Mouse (Mus musculus) left cerebral cortex, postnatal 25 days (tissue): ENCODE measurements around the gene Olfr33. TPM values are rescaled to one million over a fixed set of nuclear protein-coding genes. Genes with fewer than 3 reads are reported as not detected.

ENCODE experiments used
- DNase-seq, 2 experiments: peaks; one replicate each; pipeline ENCODE4 v3.0.0; 2022; ENCODE audit warnings: low spot score in 2 of 2, mixed read lengths in 1 of 2
- intact Hi-C: fragments of 180-260 bp; cut with DNase I; formaldehyde crosslinking; loops from one replicate; pipeline ENCODE4 v1.15.1; 2025
- total RNA-seq, 2 experiments: library from RNA; stranded (reverse); gene quantifications; 2 replicates each; pipeline ENCODE4 v1.2.3; 2021

Gene Olfr33
- not detected for total RNA-seq

- DNase-seq: no peak
- intact Hi-C loops: no loop called here
These were observed at the start of gene Olfr33 for GRCm38 (mm10) chr7:102718970-102719369. Olfr33 (minus strand) TSS chr7:102719070.

DNA sequence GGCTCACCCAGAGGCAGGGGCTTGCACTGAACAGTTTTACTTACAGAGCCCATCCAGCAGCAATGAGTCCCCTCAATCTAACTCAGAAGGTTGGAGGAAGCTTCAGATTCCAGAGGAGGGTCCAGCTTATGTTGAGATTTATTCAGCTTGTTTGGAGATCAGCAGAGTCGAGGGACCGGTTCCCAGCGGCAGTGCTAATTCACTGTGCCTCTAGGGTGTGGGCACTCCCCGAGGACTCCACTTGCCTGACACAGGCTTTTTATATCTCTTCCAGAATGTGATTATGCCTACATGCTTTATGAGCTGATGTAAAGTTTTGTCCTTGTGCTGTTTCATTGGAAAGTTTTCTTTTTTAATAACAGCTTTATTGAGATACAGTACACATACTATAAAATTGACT lies 40.4 kb upstream of the Olfr33 start, which contains the start of the genes Olfr560 and Olfr78:
TSS of gene Olfr560 (minus strand) at position 101 of the 400 bp plus-strand sequence.
TSS of gene Olfr78 (minus strand) at position 206 of the 400 bp plus-strand sequence.
- DNase-seq: peak in 1 of 2 experiments; percentile 14
- intact Hi-C loops: no loop called here

- no peak for DNase-seq
- intact Hi-C loops: no loop called here
These were observed 33.2 kb upstream of the Olfr33 start for GRCm38 (mm10) chr7:102752086-102752485.

- intact Hi-C loops: no loop called here
- no peak for DNase-seq
These were observed 18.8 kb upstream of the Olfr33 start for GRCm38 (mm10) chr7:102737705-102738104.

GRCm38 (mm10) chr7:102733793-102734192 lies 14.9 kb upstream of the Olfr33 start:
- no peak for DNase-seq
- intact Hi-C loops: no loop called here

DNA sequence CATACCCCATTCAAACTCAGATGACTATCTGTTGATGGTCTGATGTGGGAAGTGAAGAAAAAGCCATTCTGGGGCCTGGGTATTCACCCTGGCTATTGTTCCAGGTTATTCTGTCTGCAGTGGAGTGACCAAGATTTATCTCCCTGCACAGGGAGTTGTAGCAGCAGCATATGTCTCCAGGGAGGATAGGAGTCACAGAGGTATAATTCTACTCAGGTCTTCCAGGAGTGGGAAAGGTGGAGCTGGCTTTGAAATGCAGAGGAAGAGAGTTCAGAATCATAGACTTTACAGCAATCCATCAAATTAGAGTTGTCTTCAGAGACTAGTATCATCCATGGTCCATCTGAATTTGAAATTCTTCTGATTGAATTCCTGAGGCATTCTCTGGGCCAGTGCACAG lies 8.5 kb upstream of the Olfr33 start, which contains the start of gene Olfr559:
TSS of gene Olfr559 (minus strand) at position 101 of the 400 bp plus-strand sequence.
- intact Hi-C loops: no loop called here
- DNase-seq: no peak

DNA sequence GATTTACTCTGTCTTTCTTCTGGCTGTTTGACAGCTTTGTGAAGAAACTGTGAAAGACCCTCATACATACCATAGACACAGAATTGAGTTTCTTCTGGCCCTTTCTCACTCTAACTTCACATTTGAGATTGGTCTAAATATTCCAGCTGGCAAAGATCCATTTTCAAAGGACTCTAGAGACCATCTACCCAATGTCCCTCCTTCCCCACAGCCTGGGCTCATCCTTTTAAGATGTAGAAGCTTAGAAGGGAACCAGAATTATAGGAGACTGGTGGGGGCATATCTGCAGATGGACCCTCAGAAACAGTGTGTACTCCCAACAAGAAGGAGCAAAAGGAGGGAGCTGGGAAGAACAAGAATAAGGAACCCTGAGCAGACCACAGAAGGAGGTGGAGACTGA lies 17.0 kb downstream of the Olfr33 start, which contains the start of gene Olfr558:
TSS of gene Olfr558 (plus strand) at position 301 of the 400 bp plus-strand sequence.
- intact Hi-C loops: no loop called here
- no peak for DNase-seq

GRCm38 (mm10) chr7:102698461-102698860 lies 20.4 kb downstream of the Olfr33 start:
- DNase-seq: no peak
- intact Hi-C loops: no loop called here

DNA sequence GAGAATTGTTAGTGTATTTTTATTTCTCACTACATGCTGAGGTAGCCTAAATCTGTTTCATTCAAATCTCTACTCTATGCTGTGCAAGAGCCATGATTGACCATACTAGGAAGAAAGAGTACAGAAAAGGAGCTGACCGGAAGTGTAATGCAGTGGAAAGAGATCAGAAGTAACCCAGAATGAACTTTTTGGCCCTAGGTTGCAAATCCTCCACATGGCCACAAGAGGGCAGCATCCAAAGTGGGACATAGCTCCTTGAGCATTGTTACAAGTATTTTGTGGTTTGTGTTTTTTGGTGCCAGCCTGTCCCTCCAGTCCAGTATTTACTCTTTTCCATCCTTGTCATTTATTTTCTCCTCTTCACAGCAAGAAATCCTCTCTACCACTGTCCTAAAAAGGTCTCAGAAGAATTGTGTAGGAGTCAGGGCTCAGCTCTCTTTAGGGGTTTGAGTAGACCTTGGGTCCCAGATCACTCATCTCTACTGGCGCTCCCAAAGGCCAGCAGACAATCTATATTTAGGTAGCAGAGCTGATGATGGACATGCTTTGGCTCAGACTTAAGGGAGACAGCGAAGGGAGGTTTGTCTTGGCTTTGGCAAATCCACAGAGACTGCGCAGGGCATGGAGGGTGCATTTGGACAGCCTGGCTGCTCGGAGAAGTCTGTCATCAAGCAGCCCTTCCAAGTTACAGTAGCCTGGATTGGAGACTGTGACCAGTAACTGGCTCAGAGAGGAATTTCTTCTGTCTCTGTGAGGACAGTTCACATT lies 23.3 kb downstream of the Olfr33 start, which contains the start of gene Olfr557:
TSS of gene Olfr557 (plus strand) at position 553 of the 768 bp plus-strand sequence.
- DNase-seq: peak; percentile 24 to 31
- intact Hi-C loops: loop anchor here (2.0 kb wide), 1 partner anchor 221 kb away; the partner anchor contains the start of gene Olfr571

DNA sequence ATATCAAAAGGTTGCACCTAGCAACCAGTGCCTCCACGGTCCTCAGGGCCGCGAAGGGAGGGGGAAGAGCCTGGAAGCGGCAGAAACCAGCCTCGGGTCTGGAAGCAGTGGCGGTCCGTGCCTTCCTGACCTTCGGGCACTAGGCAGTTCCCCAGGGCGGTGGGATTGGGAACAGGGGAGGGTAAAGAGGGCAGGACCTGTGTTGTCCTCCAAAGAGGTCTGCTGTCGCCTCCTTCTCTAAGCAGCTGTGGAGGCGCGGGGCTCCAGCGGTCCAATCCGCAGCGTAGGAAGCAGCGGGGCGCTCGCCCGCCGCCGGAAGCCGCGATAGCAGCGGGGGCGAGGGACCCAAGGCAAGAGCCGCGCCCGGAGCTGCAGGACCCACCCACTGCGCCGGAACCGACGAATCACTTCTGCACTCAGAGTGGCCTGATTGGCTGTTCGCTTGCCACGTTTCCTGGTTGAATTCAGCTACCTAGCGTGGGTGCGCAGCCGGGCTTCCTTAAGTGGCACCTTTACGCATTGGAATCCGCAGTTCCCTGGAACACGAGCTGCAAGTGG lies 31.8 kb downstream of the Olfr33 start, which contains the start of gene Trim68:
TSS of gene Trim68 (minus strand) at position 384 of the 558 bp plus-strand sequence.
- intact Hi-C loops: no loop called here

DNA sequence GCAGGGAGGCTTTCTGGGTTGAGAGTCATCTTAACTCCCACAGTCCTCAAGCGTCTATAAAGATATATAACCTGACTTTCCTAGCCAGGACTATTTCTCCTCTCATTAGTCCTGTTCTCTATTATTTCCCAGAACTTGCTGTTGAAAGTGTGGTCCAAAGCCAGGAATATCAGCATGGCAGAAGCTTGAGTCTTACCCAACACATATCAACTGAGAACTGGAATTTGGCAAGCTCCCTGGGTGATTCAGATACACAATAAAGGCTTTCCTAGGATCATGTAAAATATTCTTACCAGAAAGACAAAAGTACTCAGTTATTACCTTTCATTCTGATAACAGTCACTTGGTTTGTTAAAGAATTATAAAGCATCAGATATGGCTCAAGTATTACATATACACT lies 37.0 kb downstream of the Olfr33 start:
- DNase-seq: no peak
- intact Hi-C loops: no loop called here

More for the DNA sequence above, 31.8 kb downstream of the Olfr33 start, which contains the start of gene Trim68:
- DNase-seq: peak; percentile 88 to 97

- no peak for DNase-seq
- intact Hi-C loops: no loop called here
These were observed 42.6 kb downstream of the Olfr33 start for GRCm38 (mm10) chr7:102676225-102676624.

DNA sequence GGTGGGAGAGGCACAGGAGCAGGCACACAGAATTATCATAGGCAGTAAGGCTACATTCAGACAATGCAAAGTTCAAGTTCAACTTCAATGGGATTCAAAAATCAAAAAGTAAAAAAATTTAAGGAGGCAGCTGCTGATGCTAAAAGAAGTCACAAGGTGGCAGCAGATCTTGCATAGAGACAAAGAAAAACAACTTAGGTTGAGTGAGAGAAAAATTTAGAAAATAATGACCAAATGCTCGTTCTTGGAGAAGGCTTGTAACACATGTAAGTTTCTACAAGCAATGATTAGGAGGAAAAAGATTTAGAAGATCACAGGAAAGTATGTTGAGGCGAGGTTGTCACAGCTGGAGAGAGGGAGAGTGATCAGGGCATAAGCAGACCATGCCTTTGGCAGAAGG lies 53.5 kb downstream of the Olfr33 start:
- intact Hi-C loops: loop anchor here (2.0 to 10.0 kb wide), 2 partner anchors 257 to 1209 kb away; no protein-coding TSS in a partner anchor
- DNase-seq: peak in 1 of 2 experiments; percentile 31

DNA sequence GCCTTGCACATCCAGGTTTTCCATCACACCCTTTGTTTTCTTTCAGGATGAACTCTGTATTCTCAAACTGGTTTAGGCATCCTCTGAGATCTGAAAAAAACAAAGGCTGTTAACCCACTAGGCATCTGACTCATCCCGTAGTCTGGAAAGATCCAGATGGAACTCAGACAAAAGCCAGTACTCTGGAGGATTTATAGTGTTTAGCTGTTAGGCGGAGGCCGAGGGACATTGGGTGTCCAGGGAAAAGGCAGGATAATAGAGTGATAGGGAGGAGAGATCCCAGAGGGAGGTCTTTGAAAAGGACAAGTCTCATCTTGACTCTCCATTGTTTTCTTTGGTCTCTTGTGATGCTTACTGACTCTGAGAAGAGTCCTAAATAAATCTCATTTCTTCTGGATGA lies 54.3 kb downstream of the Olfr33 start, which contains the start of gene Olfr556:
TSS of gene Olfr556 (plus strand) at position 301 of the 400 bp plus-strand sequence.
- no peak for DNase-seq
- intact Hi-C loops: loop anchor here (2.0 to 10.0 kb wide), 2 partner anchors 258 to 1210 kb away; no protein-coding TSS in a partner anchor

Other genes with a start within 250 kb of the Olfr33 start
- gene Olfr543, start 237.4 kb downstream of the Olfr33 start, total RNA-seq: not detected
- not detected for gene Olfr544, start 230.8 kb downstream of the Olfr33 start, total RNA-seq
- not detected for gene Olfr545, start 219.5 kb downstream of the Olfr33 start, total RNA-seq
- gene Olfr547, start 184.3 kb downstream of the Olfr33 start, total RNA-seq: not detected
- not detected for gene Olfr548-ps1, start 178.2 kb downstream of the Olfr33 start, total RNA-seq
- gene Olfr549, start 169.2 kb downstream of the Olfr33 start, total RNA-seq: not detected
- 1 to 10 TPM; 2.7 to 4.2 TPM for gene Trim21, start 153.6 kb downstream of the Olfr33 start, total RNA-seq
- under 1 TPM; 0.23 to 0.41 TPM for gene Olfr550, start 147.6 kb downstream of the Olfr33 start, total RNA-seq
- gene Olfr551, start 127.2 kb downstream of the Olfr33 start, total RNA-seq: not detected
- gene Olfr552, start 121.3 kb downstream of the Olfr33 start, total RNA-seq: under 1 TPM; 0.11 to 0.14 TPM
- gene Olfr553, start 100.9 kb downstream of the Olfr33 start, total RNA-seq: not detected
- not detected for gene Olfr554, start 80.6 kb downstream of the Olfr33 start, total RNA-seq
- gene Olfr555, start 60.2 kb downstream of the Olfr33 start, total RNA-seq: not detected
- gene Olfr556, start 54.2 kb downstream of the Olfr33 start, total RNA-seq: not detected
- 1 to 10 TPM; 4.1 to 5.3 TPM for gene Trim68, start 31.7 kb downstream of the Olfr33 start, total RNA-seq
- gene Olfr557, start 23.2 kb downstream of the Olfr33 start, total RNA-seq: not detected
- gene Olfr558, start 16.9 kb downstream of the Olfr33 start, total RNA-seq: under 1 TPM; 0.27 to 0.37 TPM
- not detected for gene Olfr559, start 8.4 kb upstream of the Olfr33 start, total RNA-seq
- gene Olfr560, start 40.3 kb upstream of the Olfr33 start, total RNA-seq: under 1 TPM in 1 of 2 experiments, not detected in 1; 0.16 TPM
- gene Olfr78, start 40.4 kb upstream of the Olfr33 start, total RNA-seq: under 1 TPM; 0.57 to 0.92 TPM
- gene Olfr561, start 52.2 kb upstream of the Olfr33 start, total RNA-seq: not detected
- gene Olfr564, start 84.4 kb upstream of the Olfr33 start, total RNA-seq: not detected
- gene Olfr566, start 139.7 kb upstream of the Olfr33 start, total RNA-seq: not detected
- gene Olfr568, start 158.1 kb upstream of the Olfr33 start, total RNA-seq: not detected
- not detected for gene Olfr569, start 171.8 kb upstream of the Olfr33 start, total RNA-seq
- gene Olfr570, start 175.5 kb upstream of the Olfr33 start, total RNA-seq: not detected
- not detected for gene Olfr571, start 198.5 kb upstream of the Olfr33 start, total RNA-seq
- gene Olfr572, start 205.3 kb upstream of the Olfr33 start, total RNA-seq: not detected
- not detected for gene Olfr573-ps1, start 223.5 kb upstream of the Olfr33 start, total RNA-seq
- not detected for gene Olfr574, start 229.4 kb upstream of the Olfr33 start, total RNA-seq
- not detected for gene Olfr575, start 239.7 kb upstream of the Olfr33 start, total RNA-seq
- gene Olfr576, start 243.6 kb upstream of the Olfr33 start, total RNA-seq: not detected